Mouse (Mus musculus): Measurements from ENCODE around the gene Bcar3. TPM values are rescaled to one million over a fixed set of nuclear protein-coding genes. Genes with fewer than 3 reads are reported as not detected.

Gene Bcar3
- total RNA-seq, 2 experiments from 2014 or later = 8.8 to 9.5 TPM

- no peak for DNase-seq
Measured at GRCm38 (mm10) chr3:122512725-122513375, 218.9 kb downstream of the Bcar3 start.

- no peak for DNase-seq
Measured at GRCm38 (mm10) chr3:122515568-122516326, 221.8 kb downstream of the Bcar3 start.

GRCm38 (mm10) chr3:122516327-122516695 lies 222.4 kb downstream of the Bcar3 start:
- DNase-seq = peak; percentile 31

GRCm38 (mm10) chr3:122517726-122518125 lies 223.8 kb downstream of the Bcar3 start:
- no peak for DNase-seq

- DNase-seq = no peak
Measured at GRCm38 (mm10) chr3:122518231-122518736, 224.3 kb downstream of the Bcar3 start.

- no peak for DNase-seq
Measured at GRCm38 (mm10) chr3:122519082-122519481, 225.1 kb downstream of the Bcar3 start.

GRCm38 (mm10) chr3:122520365-122520764 lies 226.4 kb downstream of the Bcar3 start:
- DNase-seq = no peak

GRCm38 (mm10) chr3:122520875-122521274 lies 226.9 kb downstream of the Bcar3 start:
- DNase-seq = no peak

- DNase-seq = no peak
Measured at GRCm38 (mm10) chr3:122521294-122521693, 227.4 kb downstream of the Bcar3 start.

- DNase-seq = no peak
Measured at GRCm38 (mm10) chr3:122528477-122528876, 234.5 kb downstream of the Bcar3 start.

GRCm38 (mm10) chr3:122535938-122536703 lies 242.2 kb downstream of the Bcar3 start:
- DNase-seq = no peak

- no peak for DNase-seq
Measured at GRCm38 (mm10) chr3:122538851-122539250, 244.9 kb downstream of the Bcar3 start.

- no peak for DNase-seq
Measured at GRCm38 (mm10) chr3:122539961-122540690, 246.2 kb downstream of the Bcar3 start.

- DNase-seq = no peak
Measured at GRCm38 (mm10) chr3:122540918-122541317, 247.0 kb downstream of the Bcar3 start.

- DNase-seq = no peak
Measured at GRCm38 (mm10) chr3:122545346-122545745, 251.4 kb downstream of the Bcar3 start.

GRCm38 (mm10) chr3:122547469-122547868 lies 253.5 kb downstream of the Bcar3 start:
- no peak for DNase-seq

GRCm38 (mm10) chr3:122551174-122551573 lies 257.2 kb downstream of the Bcar3 start:
- no peak for DNase-seq

GRCm38 (mm10) chr3:122557766-122558165 lies 263.8 kb downstream of the Bcar3 start:
- DNase-seq = no peak

GRCm38 (mm10) chr3:122565285-122565684 lies 271.3 kb downstream of the Bcar3 start:
- DNase-seq = peak; percentile 12

GRCm38 (mm10) chr3:122566112-122566511 lies 272.2 kb downstream of the Bcar3 start:
- no peak for DNase-seq

- no peak for DNase-seq
Measured at GRCm38 (mm10) chr3:122566549-122566948, 272.6 kb downstream of the Bcar3 start.
